Mouse (Mus musculus): Measurements from ENCODE around the gene Dnajc11.

- TF ChIP-seq CTCF (IDR thresholded peaks at IDR 0.05; ENCODE audit: low read depth) (no peak), EP300 (IDR thresholded peaks at IDR 0.05; ENCODE audit: low read depth) (no peak)
These were observed 78.6 kb downstream of the Dnajc11 start for GRCm38 (mm10) chr4:152012109-152012508.

All from liver, postnatal 0 days (tissue).